Mouse (Mus musculus): ENCODE results near the gene Tmem248. TPM values are rescaled to one million over a fixed set of nuclear protein-coding genes. Genes with fewer than 3 reads are reported as not detected.

Tmem248 gene
- polyA plus RNA-seq, 1 experiment from 2014 or later, result 30.7 TPM

DNA sequence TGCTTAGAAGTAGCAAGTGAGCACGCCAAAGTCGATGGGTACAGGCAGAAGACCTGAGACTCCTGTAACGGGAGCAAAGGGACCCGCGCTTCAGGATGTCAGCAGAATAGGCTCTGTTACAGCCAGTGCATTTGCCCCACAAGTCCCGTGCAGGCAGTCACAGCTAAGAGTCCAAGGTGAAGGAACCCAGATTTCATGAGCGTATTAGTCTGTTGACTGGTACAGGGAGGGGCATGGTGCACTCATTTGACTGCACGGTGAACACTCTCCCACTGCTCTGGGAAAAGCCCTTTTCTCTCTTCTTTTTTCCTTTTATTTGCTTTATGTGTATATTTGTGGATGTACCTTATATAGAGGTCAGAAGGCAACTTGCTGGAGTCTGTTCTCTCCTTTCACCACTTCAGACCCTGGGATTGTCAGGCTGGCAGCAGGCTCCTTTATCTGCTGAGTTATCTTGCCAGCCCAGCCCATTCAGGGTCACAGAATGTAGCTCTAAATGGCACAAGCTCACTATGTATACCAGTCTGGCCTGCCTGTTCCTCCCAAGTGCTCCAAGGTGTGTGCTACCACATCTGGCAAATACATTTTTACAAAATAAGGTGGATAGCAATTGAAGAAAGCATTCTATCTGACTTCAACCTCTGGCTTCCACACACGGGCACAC is 32.6 kb upstream of the Tmem248 start:
- ATAC-seq (ENCODE audit: low read depth) (peak; percentile 63), DNase-seq (no peak)
- no peaks in the 10 kb centered on the region for H3K27me3 ChIP-seq
- H3K27ac ChIP-seq, result peak overlapping the region; percentile 39
- H3K36me3 ChIP-seq, result peaks cover 26% of the 10 kb centered on the region
- H3K4me2 ChIP-seq, result peak overlapping the region; percentile 8; the same call in 1 of the 2 replicates
- WGBS (ENCODE audit: insufficient replicate concordance), result 80% methylated on average over 9 of the region's 9 CpGs
- H3K9ac ChIP-seq, result peak overlapping the region; percentile 44
- H3K4me3 ChIP-seq (replicated peaks), result no peak overlapping the region
- H3K4me1 ChIP-seq (replicated peaks), result peaks cover 69% of the 10 kb centered on the region
- H3K9me3 ChIP-seq (replicated peaks), result no peaks in the 10 kb centered on the region

GRCm38 (mm10) chr5:130185312-130185711 is 31.6 kb upstream of the Tmem248 start:
- WGBS (ENCODE audit: insufficient replicate concordance), result 85% methylated on average over 6 of the region's 6 CpGs
- no peak for ATAC-seq (ENCODE audit: low read depth)
- H3K4me1 ChIP-seq (replicated peaks), result peaks cover 61% of the 10 kb centered on the region

DNA sequence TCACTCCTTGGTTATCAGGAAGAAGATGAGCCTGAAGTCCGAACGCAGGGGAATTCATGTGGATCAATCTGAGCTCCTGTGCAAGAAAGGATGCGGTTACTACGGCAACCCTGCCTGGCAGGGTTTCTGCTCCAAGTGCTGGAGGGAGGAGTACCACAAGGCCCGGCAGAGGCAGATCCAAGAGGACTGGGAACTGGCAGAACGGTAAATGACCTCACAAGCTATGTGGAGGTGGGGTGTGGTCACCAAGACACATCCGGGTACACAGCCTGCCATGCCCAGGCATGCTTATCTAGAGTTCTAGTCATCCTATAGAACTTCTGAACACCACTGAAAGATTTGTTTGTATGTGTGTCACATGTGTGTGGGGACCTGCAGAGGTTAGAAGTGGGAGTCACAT is 29.5 kb upstream of the Tmem248 start:
- 69% methylated on average over 7 of the region's 7 CpGs for WGBS (ENCODE audit: insufficient replicate concordance)
- Histone ChIP-seq H3K4me2 (no peak overlapping the region), H3K9me3 (replicated peaks) (no peaks in the 10 kb centered on the region), H3K36me3 (peaks cover 52% of the 10 kb centered on the region), H3K4me3 (replicated peaks) (no peak overlapping the region), H3K9ac (no peak overlapping the region), H3K4me1 (replicated peaks) (peaks cover 45% of the 10 kb centered on the region), H3K27me3 (no peaks in the 10 kb centered on the region), H3K27ac (no peak overlapping the region)
- peak; percentile 39 for DNase-seq
- ATAC-seq (ENCODE audit: low read depth), result peak; percentile 57

More at GRCm38 (mm10) chr5:130185312-130185711, 31.6 kb upstream of the Tmem248 start:
- H3K27ac ChIP-seq, result 0 out of 2 replicates have a peak overlapping the region, but pooled peaks have one; percentile 57
- peaks cover 34% of the 10 kb centered on the region for H3K36me3 ChIP-seq
- no peaks in the 10 kb centered on the region for H3K9me3 ChIP-seq (replicated peaks)
- no peak for DNase-seq
- H3K4me2 ChIP-seq, result no peak overlapping the region
- no peak overlapping the region for H3K4me3 ChIP-seq (replicated peaks)
- no peaks in the 10 kb centered on the region for H3K27me3 ChIP-seq
- H3K9ac ChIP-seq, result no peak overlapping the region

- peaks cover 19% of the 10 kb centered on the region for H3K4me1 ChIP-seq (replicated peaks)
- H3K9ac ChIP-seq, result no peak overlapping the region
- no peaks in the 10 kb centered on the region for H3K9me3 ChIP-seq (replicated peaks)
- ATAC-seq (ENCODE audit: low read depth), result no peak
- no peak overlapping the region for H3K4me2 ChIP-seq
- H3K36me3 ChIP-seq, result peaks cover 86% of the 10 kb centered on the region
- H3K27ac ChIP-seq, result no peak overlapping the region
- H3K4me3 ChIP-seq (replicated peaks), result no peak overlapping the region
- no peaks in the 10 kb centered on the region for H3K27me3 ChIP-seq
- 83% methylated on average over 6 of the region's 6 CpGs for WGBS (ENCODE audit: insufficient replicate concordance)
- no peak for DNase-seq
Measured at GRCm38 (mm10) chr5:130190909-130191308, 26.0 kb upstream of the Tmem248 start.

DNA sequence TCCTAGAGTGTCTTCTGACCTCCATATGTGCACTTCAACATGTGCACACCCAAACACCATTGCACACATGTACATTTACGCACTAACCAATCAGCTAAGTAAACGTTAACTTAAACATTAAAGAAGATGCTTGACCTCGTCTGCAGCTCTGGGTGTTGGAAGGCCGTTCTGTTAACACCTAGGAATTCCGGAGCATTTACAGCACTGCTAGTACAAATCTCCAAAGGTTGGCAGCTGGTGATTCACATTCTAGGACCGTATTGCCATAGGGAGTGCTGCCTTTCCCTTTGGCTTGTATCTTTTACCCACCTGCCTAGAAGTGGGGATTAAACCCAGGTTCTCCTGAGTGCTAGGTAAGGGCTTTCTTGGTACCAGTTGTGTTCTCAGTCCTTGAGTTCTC is 25.0 kb upstream of the Tmem248 start:
- Histone ChIP-seq H3K9me3 (replicated peaks) (no peaks in the 10 kb centered on the region), H3K4me3 (replicated peaks) (no peak overlapping the region), H3K27ac (no peak overlapping the region), H3K9ac (no peak overlapping the region), H3K36me3 (peaks cover 94% of the 10 kb centered on the region), H3K4me1 (replicated peaks) (peaks cover 17% of the 10 kb centered on the region), H3K4me2 (no peak overlapping the region), H3K27me3 (no peaks in the 10 kb centered on the region)
- ATAC-seq (ENCODE audit: low read depth) (no peak), DNase-seq (no peak)
- 84% methylated on average over 6 of the region's 6 CpGs for WGBS (ENCODE audit: insufficient replicate concordance)

DNA sequence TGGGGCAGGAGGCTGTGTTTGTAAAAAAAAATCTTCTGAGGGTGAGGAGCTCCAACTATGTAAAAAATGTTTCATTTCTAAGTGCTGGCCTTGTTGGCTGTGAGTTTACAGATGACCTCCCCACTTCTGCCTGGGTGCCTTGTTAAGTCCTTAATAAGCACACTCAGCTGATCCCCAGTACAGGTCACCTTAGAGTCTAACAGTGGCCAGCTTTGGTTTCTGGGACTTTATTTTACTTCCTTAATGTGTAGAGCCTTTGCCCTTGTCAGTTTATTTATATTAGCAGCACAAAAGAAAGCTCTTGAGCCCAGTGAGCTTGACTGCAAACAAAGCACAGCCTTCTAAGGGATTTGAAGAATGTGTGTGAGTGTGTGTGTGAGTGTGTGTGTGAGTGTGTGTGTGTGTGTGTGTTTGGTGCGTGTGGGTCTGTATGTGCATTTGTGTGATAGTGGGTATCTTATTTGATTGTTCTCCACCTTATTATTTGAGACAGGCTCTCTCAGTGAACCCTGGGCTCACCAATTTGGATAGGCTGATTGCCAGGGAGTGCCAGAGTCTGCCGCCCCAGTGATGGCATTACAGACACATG is 24.4 kb upstream of the Tmem248 start:
- Histone ChIP-seq H3K4me2 (no peak overlapping the region), H3K9me3 (replicated peaks) (no peaks in the 10 kb centered on the region), H3K36me3 (peaks cover 98% of the 10 kb centered on the region), H3K9ac (no peak overlapping the region), H3K4me3 (replicated peaks) (no peak overlapping the region), H3K27me3 (no peaks in the 10 kb centered on the region), H3K4me1 (replicated peaks) (peaks cover 11% of the 10 kb centered on the region), H3K27ac (no peak overlapping the region)
- no peak for DNase-seq
- 89% methylated on average over 2 of the region's 2 CpGs for WGBS (ENCODE audit: insufficient replicate concordance)
- no peak for ATAC-seq (ENCODE audit: low read depth)

DNA sequence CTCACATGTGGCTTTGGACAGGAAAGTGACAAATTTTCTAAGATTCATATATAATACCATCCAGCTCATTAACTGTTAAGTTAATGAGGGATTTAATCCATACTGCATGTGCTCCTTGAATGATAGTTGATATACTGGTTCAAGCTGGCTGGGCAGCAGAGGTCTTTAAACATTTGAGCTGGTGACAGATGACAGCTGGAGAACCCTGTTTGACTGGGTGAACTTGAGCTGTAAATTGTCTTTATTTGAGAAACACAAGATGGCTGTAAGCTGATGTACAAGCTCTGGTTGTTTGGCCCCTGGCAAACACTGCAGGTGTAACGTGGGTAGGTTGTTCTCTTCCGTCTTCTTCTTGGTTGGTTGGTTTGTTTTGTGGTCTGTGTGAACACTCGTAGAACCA is 23.1 kb upstream of the Tmem248 start:
- peaks cover 7% of the 10 kb centered on the region for H3K4me1 ChIP-seq (replicated peaks)
- H3K27ac ChIP-seq, result no peak overlapping the region
- H3K27me3 ChIP-seq, result no peaks in the 10 kb centered on the region
- no peaks in the 10 kb centered on the region for H3K9me3 ChIP-seq (replicated peaks)
- no peak for ATAC-seq (ENCODE audit: low read depth)
- H3K4me3 ChIP-seq (replicated peaks), result no peak overlapping the region
- 82% methylated on average over 3 of the region's 3 CpGs for WGBS (ENCODE audit: insufficient replicate concordance)
- peaks cover 98% of the 10 kb centered on the region for H3K36me3 ChIP-seq
- no peak for DNase-seq
- no peak overlapping the region for H3K4me2 ChIP-seq
- no peak overlapping the region for H3K9ac ChIP-seq

DNA sequence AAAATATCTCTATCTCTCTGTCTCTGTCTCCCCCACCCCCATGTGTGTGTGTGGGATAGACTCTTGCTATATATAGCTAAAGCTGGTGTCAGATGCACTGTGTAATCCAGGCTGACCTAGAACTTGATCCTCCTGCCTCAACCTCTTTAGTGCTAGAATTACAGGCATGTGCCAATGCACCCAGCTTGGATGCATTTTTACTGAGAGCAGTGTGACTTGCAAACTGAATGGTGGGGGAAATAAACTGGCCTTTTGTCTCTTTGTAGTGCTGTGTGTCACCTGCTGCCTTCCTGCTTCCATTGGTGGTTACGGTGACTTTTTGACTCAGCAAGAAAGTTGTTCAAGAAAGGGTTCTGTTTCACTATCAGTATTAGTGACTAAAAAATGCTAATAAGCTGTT is 20.6 kb upstream of the Tmem248 start:
- H3K36me3 ChIP-seq, result peaks cover 91% of the 10 kb centered on the region
- H3K27me3 ChIP-seq, result no peaks in the 10 kb centered on the region
- H3K27ac ChIP-seq, result no peak overlapping the region
- H3K4me1 ChIP-seq (replicated peaks), result peaks cover 7% of the 10 kb centered on the region
- 74% methylated on average over 1 of the region's 1 CpGs for WGBS (ENCODE audit: insufficient replicate concordance)
- no peak overlapping the region for H3K4me2 ChIP-seq
- no peak for DNase-seq
- H3K9ac ChIP-seq, result no peak overlapping the region
- H3K9me3 ChIP-seq (replicated peaks), result no peaks in the 10 kb centered on the region
- H3K4me3 ChIP-seq (replicated peaks), result no peak overlapping the region
- ATAC-seq (ENCODE audit: low read depth), result no peak

GRCm38 (mm10) chr5:130197454-130197853 is 19.4 kb upstream of the Tmem248 start:
- Histone ChIP-seq H3K36me3 (peaks cover 89% of the 10 kb centered on the region), H3K4me2 (no peak overlapping the region), H3K27ac (no peak overlapping the region), H3K4me3 (replicated peaks) (no peak overlapping the region), H3K9me3 (replicated peaks) (no peaks in the 10 kb centered on the region), H3K27me3 (no peaks in the 10 kb centered on the region), H3K4me1 (replicated peaks) (peaks cover 7% of the 10 kb centered on the region), H3K9ac (no peak overlapping the region)
- 73% methylated on average over 3 of the region's 3 CpGs for WGBS (ENCODE audit: insufficient replicate concordance)
- no peak for ATAC-seq (ENCODE audit: low read depth)
- no peak for DNase-seq

- Histone ChIP-seq H3K9ac (no peak overlapping the region), H3K4me3 (replicated peaks) (no peak overlapping the region), H3K4me2 (no peak overlapping the region), H3K9me3 (replicated peaks) (no peaks in the 10 kb centered on the region), H3K27ac (no peak overlapping the region), H3K36me3 (peaks cover 89% of the 10 kb centered on the region), H3K27me3 (no peaks in the 10 kb centered on the region), H3K4me1 (replicated peaks) (peaks cover 7% of the 10 kb centered on the region)
- DNase-seq, result no peak
- ATAC-seq (ENCODE audit: low read depth), result no peak
- 85% methylated on average over 7 of the region's 7 CpGs for WGBS (ENCODE audit: insufficient replicate concordance)
Measured at GRCm38 (mm10) chr5:130197981-130198380, 18.9 kb upstream of the Tmem248 start.

GRCm38 (mm10) chr5:130200233-130201029 is 16.4 kb upstream of the Tmem248 start:
- Histone ChIP-seq H3K4me2 (no peak overlapping the region), H3K36me3 (peaks cover 84% of the 10 kb centered on the region), H3K4me1 (replicated peaks) (peaks cover 11% of the 10 kb centered on the region), H3K27ac (no peak overlapping the region), H3K9ac (no peak overlapping the region), H3K4me3 (replicated peaks) (no peak overlapping the region), H3K9me3 (replicated peaks) (no peaks in the 10 kb centered on the region), H3K27me3 (no peaks in the 10 kb centered on the region)
- no peak for DNase-seq
- 86% methylated on average over 10 of the region's 10 CpGs for WGBS (ENCODE audit: insufficient replicate concordance)
- no peak for ATAC-seq (ENCODE audit: low read depth)
